Mouse (Mus musculus) embryo, embryonic 10.5 days (tissue): ENCODE measurements around the gene Lect2.
A peak's percentile ranks its signal among the peaks of the same experiment; 100 is the strongest.

Source experiments
- DNase-seq: peaks from one replicate; pipeline ENCODE4 v3.0.0-alpha.2; 2015; ENCODE audit warnings: low spot score

The Lect2 gene

GRCm38 (mm10) chr13:56548401-56548800 is at the start of gene Lect2:
Gene Lect2, minus strand, starts transcription at chr13:56548502.
- no peak for DNase-seq

GRCm38 (mm10) chr13:56597296-56597695 is 49.0 kb upstream of the Lect2 start:
- no peak for DNase-seq

- DNase-seq, result no peak
Observed at GRCm38 (mm10) chr13:56595246-56595645, 46.9 kb upstream of the Lect2 start.

GRCm38 (mm10) chr13:56593961-56594391 is 45.7 kb upstream of the Lect2 start:
- DNase-seq, result no peak

- no peak for DNase-seq
Observed at GRCm38 (mm10) chr13:56593196-56593595, 44.9 kb upstream of the Lect2 start.

GRCm38 (mm10) chr13:56591939-56592338 is 43.6 kb upstream of the Lect2 start:
- no peak for DNase-seq

- no peak for DNase-seq
Observed at GRCm38 (mm10) chr13:56591191-56591590, 42.9 kb upstream of the Lect2 start.

- no peak for DNase-seq
Observed at GRCm38 (mm10) chr13:56590202-56590601, 41.9 kb upstream of the Lect2 start.

- DNase-seq, result no peak
Observed at GRCm38 (mm10) chr13:56588454-56589117, 40.3 kb upstream of the Lect2 start.

GRCm38 (mm10) chr13:56586046-56586445 is 37.7 kb upstream of the Lect2 start:
- no peak for DNase-seq

GRCm38 (mm10) chr13:56582720-56583119 is 34.4 kb upstream of the Lect2 start:
- peak; percentile 71 for DNase-seq

- DNase-seq, result peak; percentile 95
Observed at GRCm38 (mm10) chr13:56581961-56582434, 33.7 kb upstream of the Lect2 start.

- DNase-seq, result no peak
Observed at GRCm38 (mm10) chr13:56581512-56581911, 33.2 kb upstream of the Lect2 start.

GRCm38 (mm10) chr13:56580450-56580849 is 32.1 kb upstream of the Lect2 start:
- DNase-seq, result no peak

GRCm38 (mm10) chr13:56578097-56578496 is 29.8 kb upstream of the Lect2 start:
- peak; percentile 57 for DNase-seq

- peak; percentile 86 for DNase-seq
Observed at GRCm38 (mm10) chr13:56575701-56576321, 27.5 kb upstream of the Lect2 start.

GRCm38 (mm10) chr13:56575074-56575473 is 26.8 kb upstream of the Lect2 start:
- no peak for DNase-seq

GRCm38 (mm10) chr13:56571645-56572044 is 23.3 kb upstream of the Lect2 start:
- DNase-seq, result no peak

GRCm38 (mm10) chr13:56566336-56566735 is 18.0 kb upstream of the Lect2 start:
- DNase-seq, result no peak

- peak; percentile 58 for DNase-seq
Observed at GRCm38 (mm10) chr13:56563075-56563474, 14.8 kb upstream of the Lect2 start.

- DNase-seq, result no peak
Observed at GRCm38 (mm10) chr13:56561129-56561528, 12.8 kb upstream of the Lect2 start.

GRCm38 (mm10) chr13:56559841-56560370 is 11.6 kb upstream of the Lect2 start:
- no peak for DNase-seq

GRCm38 (mm10) chr13:56558811-56559210 is 10.5 kb upstream of the Lect2 start:
- DNase-seq, result no peak
